Mouse (Mus musculus): ENCODE measurements around the gene Birc7.

DNA sequence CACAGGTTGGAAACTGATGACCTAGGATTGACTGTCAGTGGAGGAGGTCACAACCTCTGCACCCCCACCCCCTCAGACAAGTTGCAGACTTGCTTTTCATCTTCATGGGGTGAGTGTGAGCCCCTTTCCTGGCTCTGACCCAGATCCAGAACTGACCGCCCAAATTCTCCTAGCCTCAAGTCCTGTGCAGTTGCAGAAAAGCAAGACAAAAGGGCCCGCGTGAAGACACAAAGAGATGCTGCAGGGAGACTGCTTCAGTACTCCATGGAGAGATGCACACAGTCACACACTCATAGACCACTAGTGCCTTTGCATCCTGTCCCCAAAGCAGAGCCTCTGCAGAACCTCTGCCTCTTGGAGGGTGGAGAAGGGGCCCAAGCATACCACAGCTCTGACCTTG lies 33.5 kb upstream of the Birc7 start:
- TF ChIP-seq CTCF (IDR thresholded peaks at IDR 0.05; ENCODE audit: low read depth, low read length) (no peak), POLR2A (IDR thresholded peaks at IDR 0.05; ENCODE audit: insufficient read depth, low read length) (no peak)

Data from ES-Bruce4 (cell line).